Mouse (Mus musculus): ENCODE results near the gene Lrrfip1. TPM values are rescaled to one million over a fixed set of nuclear protein-coding genes. Genes with fewer than 3 reads are reported as not detected.
A peak's percentile ranks its signal among the peaks of the same experiment; 100 is the strongest.

Gene Lrrfip1
- polyA plus RNA-seq, 1 experiment from 2014 or later: 26.5 TPM

DNA sequence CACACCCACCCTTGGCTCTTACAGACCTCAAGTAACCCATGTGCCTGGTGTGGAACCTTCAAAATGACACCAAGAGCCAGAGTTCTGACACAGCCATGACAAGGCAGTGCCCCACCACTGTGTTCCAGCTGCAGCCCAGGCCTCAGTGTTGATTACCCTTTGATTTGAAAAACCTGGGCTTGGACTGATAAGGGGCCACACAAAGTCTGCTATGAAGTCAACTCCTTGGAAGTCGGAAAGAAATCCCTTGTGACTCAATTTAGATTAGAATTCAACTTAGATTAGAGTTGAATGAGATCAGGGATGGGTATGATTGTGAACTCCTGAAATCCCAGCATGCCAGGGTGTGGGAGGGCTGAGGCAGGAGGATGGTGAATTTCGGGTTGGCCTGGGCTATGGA lies 68.1 kb downstream of the Lrrfip1 start:
- Histone ChIP-seq H3K4me3 (ENCODE audit: low read depth, low read length) (no peak overlapping the region), H3K4me1 (replicated peaks; ENCODE audit: control insufficient read depth, insufficient read depth, low read length) (peaks cover 24% of the 10 kb centered on the region), H3K9me3 (ENCODE audit: control insufficient read depth, low read length) (no peaks in the 10 kb centered on the region), H3K36me3 (ENCODE audit: control insufficient read depth, insufficient read depth, low read length) (no peaks in the 10 kb centered on the region), H3K27ac (ENCODE audit: low read depth, low read length) (no peak overlapping the region), H3K27me3 (replicated peaks; ENCODE audit: control insufficient read depth, insufficient read depth, low read length) (no peaks in the 10 kb centered on the region), H3K4me2 (no peak overlapping the region), H3K9ac (ENCODE audit: low read depth, low read length) (no peak overlapping the region)
- DNase-seq (ENCODE audit: low spot score) (no peak), ATAC-seq (replicated peaks; ENCODE audit: low FRiP score) (0 out of 2 replicates have a peak, but pooled peaks have one; percentile 43)
- 36% methylated on average over 2 of the region's 2 CpGs for WGBS

DNA sequence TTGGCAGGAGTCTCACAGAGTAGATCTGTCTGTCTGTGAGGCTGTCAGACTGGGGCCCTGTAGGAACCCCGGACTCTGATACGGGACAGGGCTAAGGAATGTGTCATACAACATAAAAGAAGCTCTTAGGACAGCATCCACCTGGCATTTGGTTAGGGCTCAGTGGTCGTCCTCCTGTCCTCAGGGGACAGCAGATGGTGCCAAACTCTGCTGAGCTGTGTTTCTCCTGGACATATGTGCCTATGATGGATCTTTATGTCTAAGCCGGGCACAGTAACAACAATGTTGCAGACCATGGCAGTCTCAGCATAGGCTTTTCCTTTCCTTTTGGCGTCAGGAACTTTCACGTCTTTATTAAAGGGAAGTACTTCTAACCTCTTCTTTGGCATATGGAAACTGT lies 69.2 kb downstream of the Lrrfip1 start:
- Histone ChIP-seq H3K9me3 (ENCODE audit: control insufficient read depth, low read length) (no peaks in the 10 kb centered on the region), H3K4me2 (no peak overlapping the region), H3K27me3 (replicated peaks; ENCODE audit: control insufficient read depth, insufficient read depth, low read length) (no peaks in the 10 kb centered on the region), H3K9ac (ENCODE audit: low read depth, low read length) (no peak overlapping the region), H3K4me3 (ENCODE audit: low read depth, low read length) (no peak overlapping the region), H3K4me1 (replicated peaks; ENCODE audit: control insufficient read depth, insufficient read depth, low read length) (peaks cover 17% of the 10 kb centered on the region), H3K36me3 (ENCODE audit: control insufficient read depth, insufficient read depth, low read length) (no peaks in the 10 kb centered on the region), H3K27ac (ENCODE audit: low read depth, low read length) (no peak overlapping the region)
- ATAC-seq (replicated peaks; ENCODE audit: low FRiP score) (no peak), DNase-seq (ENCODE audit: low spot score) (no peak)
- WGBS: 72% methylated on average over 6 of the region's 6 CpGs

DNA sequence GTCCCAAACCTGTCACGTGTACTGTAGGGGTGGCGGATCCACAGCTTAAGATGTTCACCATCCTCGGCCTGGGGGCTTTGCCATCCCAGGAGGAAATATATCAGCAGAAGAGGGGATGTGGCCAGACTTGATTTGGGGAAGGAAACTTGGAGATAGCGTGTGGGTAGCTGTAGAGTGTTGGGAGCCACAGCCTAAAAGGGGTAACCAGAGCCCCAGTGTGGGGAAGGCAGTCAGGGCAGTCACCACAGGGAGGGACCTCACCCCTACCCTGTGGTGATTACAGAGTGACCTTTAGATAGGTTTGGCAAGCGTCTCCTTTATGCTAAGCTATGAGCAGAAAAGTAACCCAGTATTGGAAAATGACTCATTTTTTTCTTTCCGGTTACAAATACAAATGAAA lies 71.0 kb downstream of the Lrrfip1 start:
- 57% methylated on average over 6 of the region's 6 CpGs for WGBS
- Histone ChIP-seq H3K27me3 (replicated peaks; ENCODE audit: control insufficient read depth, insufficient read depth, low read length) (no peaks in the 10 kb centered on the region), H3K9me3 (ENCODE audit: control insufficient read depth, low read length) (no peaks in the 10 kb centered on the region), H3K27ac (ENCODE audit: low read depth, low read length) (no peak overlapping the region), H3K4me2 (no peak overlapping the region), H3K4me3 (ENCODE audit: low read depth, low read length) (no peak overlapping the region), H3K4me1 (replicated peaks; ENCODE audit: control insufficient read depth, insufficient read depth, low read length) (peaks cover 17% of the 10 kb centered on the region), H3K36me3 (ENCODE audit: control insufficient read depth, insufficient read depth, low read length) (no peaks in the 10 kb centered on the region), H3K9ac (ENCODE audit: low read depth, low read length) (no peak overlapping the region)
- ATAC-seq (replicated peaks; ENCODE audit: low FRiP score) (no peak), DNase-seq (ENCODE audit: low spot score) (no peak)

DNA sequence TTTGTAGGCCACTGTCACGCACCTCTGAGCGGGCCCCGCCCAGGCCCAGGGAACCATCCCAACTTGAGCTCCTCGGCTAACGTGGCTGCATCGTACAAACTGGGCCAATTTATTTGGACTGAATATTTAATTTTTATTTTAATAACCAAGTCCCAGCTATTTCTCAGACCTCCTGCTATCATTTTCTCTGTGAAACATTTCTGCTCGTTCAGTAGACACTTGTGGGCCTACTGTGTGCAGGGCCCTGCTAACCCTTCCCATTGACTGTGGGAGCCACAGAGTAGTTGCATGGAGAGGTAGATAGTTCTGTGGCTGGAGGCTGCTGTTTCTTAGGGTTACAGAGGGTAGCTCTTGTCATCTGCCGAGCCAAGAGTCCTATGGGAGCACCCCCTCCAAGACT lies 72.0 kb downstream of the Lrrfip1 start:
- Histone ChIP-seq H3K4me3 (ENCODE audit: low read depth, low read length) (no peak overlapping the region), H3K27ac (ENCODE audit: low read depth, low read length) (no peak overlapping the region), H3K36me3 (ENCODE audit: control insufficient read depth, insufficient read depth, low read length) (no peaks in the 10 kb centered on the region), H3K4me2 (no peak overlapping the region), H3K27me3 (replicated peaks; ENCODE audit: control insufficient read depth, insufficient read depth, low read length) (no peaks in the 10 kb centered on the region), H3K9ac (ENCODE audit: low read depth, low read length) (no peak overlapping the region), H3K9me3 (ENCODE audit: control insufficient read depth, low read length) (no peaks in the 10 kb centered on the region), H3K4me1 (replicated peaks; ENCODE audit: control insufficient read depth, insufficient read depth, low read length) (peaks cover 12% of the 10 kb centered on the region)
- DNase-seq (ENCODE audit: low spot score): no peak
- no peak for ATAC-seq (replicated peaks; ENCODE audit: low FRiP score)
- WGBS: 88% methylated on average over 8 of the region's 8 CpGs

DNA sequence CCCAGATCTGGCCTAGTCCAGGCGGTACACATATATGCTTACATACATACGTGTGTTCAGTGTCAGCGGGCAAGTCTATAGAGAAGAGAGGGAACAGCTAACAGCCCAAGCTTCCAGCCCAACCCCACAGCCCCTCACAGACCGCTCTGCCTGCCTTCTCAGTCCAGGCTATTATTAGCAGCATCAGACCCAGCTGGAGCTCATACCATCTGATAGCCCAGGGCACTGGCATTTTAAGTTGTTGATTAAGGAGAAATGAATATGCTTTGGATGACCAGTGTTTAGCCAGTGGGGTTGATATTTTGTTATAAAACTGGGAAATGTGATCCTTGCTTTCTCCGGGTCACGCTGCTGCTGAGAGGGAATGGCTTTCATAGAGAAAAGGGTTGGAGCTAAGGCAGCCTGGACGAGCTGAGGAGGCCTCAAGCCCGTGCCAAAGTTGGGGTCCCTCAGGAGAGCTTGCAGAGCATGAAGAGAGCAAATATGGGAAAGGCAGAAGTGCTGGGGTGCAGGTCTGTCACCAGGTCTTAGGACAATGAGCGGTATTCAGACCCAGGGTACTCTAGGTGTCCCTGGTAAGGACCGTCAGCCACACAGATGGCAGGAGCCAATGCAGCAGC lies 73.2 kb downstream of the Lrrfip1 start:
- ATAC-seq (replicated peaks; ENCODE audit: low FRiP score) (no peak), DNase-seq (ENCODE audit: low spot score) (no peak)
- no peak overlapping the region for H3K27ac ChIP-seq (ENCODE audit: low read depth, low read length)
- H3K4me1 ChIP-seq (replicated peaks; ENCODE audit: control insufficient read depth, insufficient read depth, low read length): peaks cover 5% of the 10 kb centered on the region
- H3K4me2 ChIP-seq: no peak overlapping the region
- no peaks in the 10 kb centered on the region for H3K9me3 ChIP-seq (ENCODE audit: control insufficient read depth, low read length)
- H3K36me3 ChIP-seq (ENCODE audit: control insufficient read depth, insufficient read depth, low read length): no peaks in the 10 kb centered on the region
- H3K27me3 ChIP-seq (replicated peaks; ENCODE audit: control insufficient read depth, insufficient read depth, low read length): no peaks in the 10 kb centered on the region
- H3K9ac ChIP-seq (ENCODE audit: low read depth, low read length): no peak overlapping the region
- 86% methylated on average over 10 of the region's 10 CpGs for WGBS
- H3K4me3 ChIP-seq (ENCODE audit: low read depth, low read length): no peak overlapping the region

DNA sequence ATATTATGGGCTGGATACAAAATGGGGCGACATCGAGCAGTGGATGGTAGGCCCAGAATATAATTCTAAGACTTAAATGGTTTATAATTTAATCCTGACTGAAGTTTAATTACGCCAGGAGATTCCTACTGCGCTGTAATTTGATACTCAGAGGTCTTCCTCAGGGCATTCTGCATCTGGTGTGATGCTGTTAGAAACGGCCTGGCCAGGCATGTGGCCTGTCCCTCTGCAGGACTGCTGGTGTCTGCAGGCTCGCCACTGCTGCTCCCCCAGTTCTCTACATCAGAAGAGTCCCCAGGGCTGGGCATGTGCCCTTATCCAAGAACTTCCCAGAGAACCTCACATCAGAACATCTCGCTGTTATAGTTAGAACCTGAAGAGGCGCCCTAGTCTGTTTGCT lies 78.4 kb downstream of the Lrrfip1 start:
- 72% methylated on average over 8 of the region's 8 CpGs for WGBS
- Histone ChIP-seq H3K4me1 (replicated peaks; ENCODE audit: control insufficient read depth, insufficient read depth, low read length) (peaks cover 2% of the 10 kb centered on the region; the same call in 1 of the 2 replicates), H3K4me2 (no peak overlapping the region), H3K4me3 (ENCODE audit: low read depth, low read length) (no peak overlapping the region), H3K9me3 (ENCODE audit: control insufficient read depth, low read length) (no peaks in the 10 kb centered on the region), H3K36me3 (ENCODE audit: control insufficient read depth, insufficient read depth, low read length) (no peaks in the 10 kb centered on the region), H3K27me3 (replicated peaks; ENCODE audit: control insufficient read depth, insufficient read depth, low read length) (no peaks in the 10 kb centered on the region), H3K9ac (ENCODE audit: low read depth, low read length) (no peak overlapping the region), H3K27ac (ENCODE audit: low read depth, low read length) (no peak overlapping the region)
- DNase-seq (ENCODE audit: low spot score) (no peak), ATAC-seq (replicated peaks; ENCODE audit: low FRiP score) (no peak)

DNA sequence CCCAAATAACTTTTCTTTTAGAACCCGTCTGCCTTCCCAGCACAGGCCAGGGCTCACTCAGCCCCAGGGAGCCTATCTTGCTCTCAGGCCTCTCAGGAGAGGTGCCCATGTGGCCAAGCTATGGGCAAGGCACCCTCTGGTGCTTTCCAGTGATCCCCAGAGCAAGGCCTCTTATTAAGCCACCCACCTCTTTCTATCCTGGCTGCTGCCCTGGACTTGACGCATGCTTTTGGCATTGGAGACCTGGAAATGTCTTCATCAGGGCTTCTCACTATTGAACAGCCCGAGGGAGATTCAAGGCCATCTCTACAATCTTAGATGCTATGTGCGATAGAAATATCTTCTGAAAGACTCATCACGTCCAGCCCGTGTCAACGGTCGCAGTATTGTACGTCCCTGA lies 78.9 kb downstream of the Lrrfip1 start:
- ATAC-seq (replicated peaks; ENCODE audit: low FRiP score) (no peak), DNase-seq (ENCODE audit: low spot score) (no peak)
- no peaks in the 10 kb centered on the region for H3K27me3 ChIP-seq (replicated peaks; ENCODE audit: control insufficient read depth, insufficient read depth, low read length)
- H3K9ac ChIP-seq (ENCODE audit: low read depth, low read length): no peak overlapping the region
- no peak overlapping the region for H3K4me3 ChIP-seq (ENCODE audit: low read depth, low read length)
- H3K36me3 ChIP-seq (ENCODE audit: control insufficient read depth, insufficient read depth, low read length): no peaks in the 10 kb centered on the region
- no peak overlapping the region for H3K4me2 ChIP-seq
- no peak overlapping the region for H3K27ac ChIP-seq (ENCODE audit: low read depth, low read length)
- no peaks in the 10 kb centered on the region for H3K9me3 ChIP-seq (ENCODE audit: control insufficient read depth, low read length)
- H3K4me1 ChIP-seq (replicated peaks; ENCODE audit: control insufficient read depth, insufficient read depth, low read length): peaks cover 2% of the 10 kb centered on the region; the same call in 1 of the 2 replicates
- 85% methylated on average over 9 of the region's 9 CpGs for WGBS

DNA sequence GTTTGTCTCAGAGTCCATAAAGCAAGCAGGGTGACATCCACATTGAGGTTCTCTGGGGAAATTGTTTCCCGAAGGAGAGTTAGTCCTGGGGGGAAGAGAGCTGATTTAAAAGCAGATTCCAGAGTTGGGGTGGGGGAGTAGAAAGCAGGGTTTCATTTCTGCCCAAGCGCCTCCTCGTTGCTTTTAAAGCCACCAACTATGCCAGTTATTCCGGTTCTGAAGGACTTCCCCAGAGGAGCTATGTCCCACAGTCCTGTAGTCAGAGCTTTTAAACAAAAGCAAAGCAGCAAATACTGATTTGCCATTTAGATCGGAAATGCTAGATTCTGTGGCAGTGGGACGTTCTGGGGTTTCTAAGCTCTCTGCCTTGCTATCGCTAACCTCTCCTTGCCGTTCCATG lies 79.4 kb downstream of the Lrrfip1 start:
- H3K27ac ChIP-seq (ENCODE audit: low read depth, low read length): no peak overlapping the region
- no peaks in the 10 kb centered on the region for H3K9me3 ChIP-seq (ENCODE audit: control insufficient read depth, low read length)
- peaks cover 2% of the 10 kb centered on the region; the same call in 1 of the 2 replicates for H3K4me1 ChIP-seq (replicated peaks; ENCODE audit: control insufficient read depth, insufficient read depth, low read length)
- no peak overlapping the region for H3K9ac ChIP-seq (ENCODE audit: low read depth, low read length)
- 81% methylated on average over 8 of the region's 8 CpGs for WGBS
- ATAC-seq (replicated peaks; ENCODE audit: low FRiP score) (no peak), DNase-seq (ENCODE audit: low spot score) (no peak)
- no peak overlapping the region for H3K4me3 ChIP-seq (ENCODE audit: low read depth, low read length)
- H3K36me3 ChIP-seq (ENCODE audit: control insufficient read depth, insufficient read depth, low read length): no peaks in the 10 kb centered on the region
- H3K4me2 ChIP-seq: no peak overlapping the region
- H3K27me3 ChIP-seq (replicated peaks; ENCODE audit: control insufficient read depth, insufficient read depth, low read length): no peaks in the 10 kb centered on the region

DNA sequence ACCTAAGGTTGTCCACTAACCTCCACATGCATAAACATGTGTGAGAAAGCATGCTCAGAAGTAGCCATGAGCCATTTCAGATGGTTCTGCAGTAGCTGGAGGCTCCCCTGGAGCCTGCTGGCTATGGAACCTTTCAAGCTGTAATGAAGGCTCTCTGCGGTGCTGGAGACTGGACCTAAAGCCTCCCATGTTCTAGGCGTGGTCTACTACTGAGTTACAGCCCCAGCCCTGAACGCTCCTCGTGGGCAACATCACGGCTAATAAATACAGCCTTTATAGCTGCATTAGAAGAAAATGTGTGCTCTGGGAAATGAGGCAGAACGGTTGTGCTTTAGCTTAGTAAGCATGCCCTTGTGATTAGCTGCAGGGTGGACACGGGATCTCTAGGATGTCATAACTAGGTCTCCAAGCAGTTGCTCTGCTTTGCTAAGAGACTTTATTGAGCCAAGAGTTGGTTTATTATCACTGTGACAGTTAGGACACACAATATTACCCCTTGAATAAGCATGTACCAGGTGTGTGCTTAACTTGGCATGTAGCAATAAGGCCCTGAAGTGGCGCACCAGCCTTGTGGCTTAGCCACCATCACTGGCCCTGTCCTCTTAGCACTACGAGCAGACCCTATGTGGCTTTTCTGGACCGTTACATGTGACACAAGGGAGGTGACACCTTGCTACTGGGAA lies 81.3 kb downstream of the Lrrfip1 start:
- Histone ChIP-seq H3K9ac (ENCODE audit: low read depth, low read length) (no peak overlapping the region), H3K4me1 (replicated peaks; ENCODE audit: control insufficient read depth, insufficient read depth, low read length) (peaks cover 2% of the 10 kb centered on the region; the same call in 1 of the 2 replicates), H3K9me3 (ENCODE audit: control insufficient read depth, low read length) (no peaks in the 10 kb centered on the region), H3K36me3 (ENCODE audit: control insufficient read depth, insufficient read depth, low read length) (no peaks in the 10 kb centered on the region), H3K4me2 (no peak overlapping the region), H3K4me3 (ENCODE audit: low read depth, low read length) (no peak overlapping the region), H3K27me3 (replicated peaks; ENCODE audit: control insufficient read depth, insufficient read depth, low read length) (no peaks in the 10 kb centered on the region), H3K27ac (ENCODE audit: low read depth, low read length) (no peak overlapping the region)
- ATAC-seq (replicated peaks; ENCODE audit: low FRiP score): no peak
- no peak for DNase-seq (ENCODE audit: low spot score)
- 79% methylated on average over 10 of the region's 10 CpGs for WGBS
